Mouse (Mus musculus) liver, embryonic 12.5 days (tissue): ENCODE data around the gene Rbm5. TPM values are rescaled to one million over a fixed set of nuclear protein-coding genes. Genes with fewer than 3 reads are reported as not detected.

Experiments used
- ATAC-seq: fragments of 200-750 bp; cut with Nextera tagmentation; 2 replicates; pipeline ENCODE4 v1.8.0; 2017; ENCODE audit warnings: moderate number of reproducible peaks, mild to moderate bottlenecking, moderate library complexity
- H3K27ac ChIP-seq: fragments of 300-500 bp; sonication (generic); 2 replicates; pipeline ENCODE4 v1.5.1; 2016; ENCODE audit warnings: mild to moderate bottlenecking
- H3K27me3 ChIP-seq: fragments of 300-500 bp; sonication (generic); replicated peaks from 2 replicates; pipeline ENCODE4 v1.6.1; 2016; ENCODE audit warnings: mild to moderate bottlenecking, moderate library complexity
- H3K36me3 ChIP-seq: fragments of 300-500 bp; sonication (generic); 2 replicates; pipeline ENCODE4 v1.6.1; 2016; ENCODE audit warnings: mild to moderate bottlenecking, moderate library complexity
- H3K4me1 ChIP-seq: fragments of 300-500 bp; sonication (generic); 2 replicates; pipeline ENCODE4 v1.6.1; 2016
- H3K4me2 ChIP-seq: fragments of 300-500 bp; sonication (generic); 2 replicates; pipeline ENCODE4 v1.6.1; 2016; ENCODE audit warnings: mild to moderate bottlenecking, moderate library complexity
- H3K4me3 ChIP-seq: fragments of 300-500 bp; sonication (generic); 2 replicates; pipeline ENCODE4 v1.5.1; 2016; ENCODE audit warnings: mild to moderate bottlenecking, moderate library complexity
- H3K9ac ChIP-seq: fragments of 300-500 bp; sonication (generic); 2 replicates; pipeline ENCODE4 v1.6.1; 2016; ENCODE audit warnings: mild to moderate bottlenecking, moderate library complexity
- H3K9me3 ChIP-seq: fragments of 300-500 bp; sonication (generic); replicated peaks from 2 replicates; pipeline ENCODE4 v1.6.1; 2016; ENCODE audit warnings: mild to moderate bottlenecking, moderate library complexity
- WGBS: fragments of 180-500 bp; shearing (Covaris S2); methylation state at CpG from one replicate; pipeline ENCODE4 v1.1.7; 2016; ENCODE audit not compliant: insufficient replicate concordance; 5-methylcytosine and 5-hydroxymethylcytosine counted together
- polyA plus RNA-seq: library from polyadenylated mRNA; unstranded; fragments of >200 nt; fragmentation: Nextera tagmentation; extraction: Ambion mirVana; gene quantifications from 2 replicates; pipeline ENCODE4 v1.2.1, GENCODE M21; 2016

Gene Rbm5
- polyA plus RNA-seq, 1 experiment from 2014 or later: 88.6 TPM

- Histone ChIP-seq H3K4me1 (peaks cover 48% of the 10 kb centered on the region), H3K4me3 (no peak overlapping the region), H3K27ac (no peak overlapping the region), H3K9ac (no peak overlapping the region), H3K36me3 (no peaks in the 10 kb centered on the region), H3K4me2 (no peak overlapping the region), H3K27me3 (peaks cover 31% of the 10 kb centered on the region), H3K9me3 (no peaks in the 10 kb centered on the region)
- WGBS: 58% methylated on average over 3 of the region's 3 CpGs
- no peak for ATAC-seq
Observed at GRCm38 (mm10) chr9:107727041-107727440, 43.8 kb downstream of the Rbm5 start.

GRCm38 (mm10) chr9:107724796-107725195, 46.0 kb downstream of the Rbm5 start:
- WGBS: 84% methylated on average over 1 of the region's 1 CpGs
- Histone ChIP-seq H3K4me1 (peaks cover 48% of the 10 kb centered on the region), H3K27me3 (peaks cover 37% of the 10 kb centered on the region), H3K9me3 (no peaks in the 10 kb centered on the region), H3K4me3 (no peak overlapping the region), H3K9ac (no peak overlapping the region), H3K36me3 (no peaks in the 10 kb centered on the region), H3K4me2 (no peak overlapping the region), H3K27ac (peak overlapping the region; percentile 33)
- peak; percentile 36; the same call in 1 of the 2 replicates for ATAC-seq

GRCm38 (mm10) chr9:107723794-107724531, 46.8 kb downstream of the Rbm5 start:
- 3% methylated on average over 10 of the region's 11 CpGs for WGBS
- H3K4me1 ChIP-seq: peaks cover 45% of the 10 kb centered on the region
- 0 out of 2 replicates have a peak, but pooled peaks have one; percentile 28 for ATAC-seq

GRCm38 (mm10) chr9:107723292-107723691, 47.5 kb downstream of the Rbm5 start:
- peak; percentile 43 for ATAC-seq
- no peak overlapping the region for H3K4me3 ChIP-seq
- peaks cover 45% of the 10 kb centered on the region for H3K27me3 ChIP-seq
- H3K4me1 ChIP-seq: peaks cover 39% of the 10 kb centered on the region
- H3K9ac ChIP-seq: no peak overlapping the region
- peak overlapping the region; percentile 11; the same call in 1 of the 2 replicates for H3K27ac ChIP-seq
- no peaks in the 10 kb centered on the region for H3K9me3 ChIP-seq
- H3K4me2 ChIP-seq: peak overlapping the region; percentile 34
- 14% methylated on average over 6 of the region's 6 CpGs for WGBS
- H3K36me3 ChIP-seq: no peaks in the 10 kb centered on the region

More at GRCm38 (mm10) chr9:107723794-107724531, 46.8 kb downstream of the Rbm5 start:
- Histone ChIP-seq H3K4me3 (no peak overlapping the region), H3K27me3 (peaks cover 40% of the 10 kb centered on the region), H3K9ac (no peak overlapping the region), H3K4me2 (peak overlapping the region; percentile 34), H3K27ac (peak overlapping the region; percentile 33; the same call in 1 of the 2 replicates), H3K9me3 (no peaks in the 10 kb centered on the region), H3K36me3 (no peaks in the 10 kb centered on the region)

GRCm38 (mm10) chr9:107718781-107719540, 51.8 kb downstream of the Rbm5 start:
- no peak overlapping the region for H3K4me3 ChIP-seq
- peaks cover 78% of the 10 kb centered on the region for H3K27me3 ChIP-seq
- H3K9me3 ChIP-seq: no peaks in the 10 kb centered on the region
- no peak overlapping the region for H3K9ac ChIP-seq
- H3K27ac ChIP-seq: no peak overlapping the region
- ATAC-seq: no peak
- H3K4me1 ChIP-seq: peaks cover 22% of the 10 kb centered on the region
- no peaks in the 10 kb centered on the region for H3K36me3 ChIP-seq
- WGBS: 66% methylated on average over 10 of the region's 10 CpGs
- H3K4me2 ChIP-seq: no peak overlapping the region

GRCm38 (mm10) chr9:107716951-107717350, 53.8 kb downstream of the Rbm5 start:
- 79% methylated on average over 6 of the region's 6 CpGs for WGBS
- H3K36me3 ChIP-seq: no peaks in the 10 kb centered on the region
- no peak overlapping the region for H3K4me2 ChIP-seq
- H3K27ac ChIP-seq: 0 out of 2 replicates have a peak overlapping the region, but pooled peaks have one; percentile 39
- no peak for ATAC-seq
- peaks cover 75% of the 10 kb centered on the region for H3K27me3 ChIP-seq
- no peaks in the 10 kb centered on the region for H3K9me3 ChIP-seq
- H3K4me1 ChIP-seq: peaks cover 14% of the 10 kb centered on the region
- no peak overlapping the region for H3K4me3 ChIP-seq
- H3K9ac ChIP-seq: no peak overlapping the region

GRCm38 (mm10) chr9:107715632-107716031, 55.2 kb downstream of the Rbm5 start:
- Histone ChIP-seq H3K9me3 (no peaks in the 10 kb centered on the region), H3K27me3 (peaks cover 80% of the 10 kb centered on the region), H3K9ac (no peak overlapping the region), H3K4me3 (no peak overlapping the region), H3K36me3 (no peaks in the 10 kb centered on the region), H3K4me1 (peaks cover 14% of the 10 kb centered on the region), H3K4me2 (no peak overlapping the region), H3K27ac (no peak overlapping the region)
- 55% methylated on average over 2 of the region's 2 CpGs for WGBS
- no peak for ATAC-seq

- no peak overlapping the region for H3K4me3 ChIP-seq
- no peak for ATAC-seq
- no peaks in the 10 kb centered on the region for H3K36me3 ChIP-seq
- peaks cover 92% of the 10 kb centered on the region for H3K27me3 ChIP-seq
- no peak overlapping the region for H3K9ac ChIP-seq
- no peak overlapping the region for H3K4me2 ChIP-seq
- H3K9me3 ChIP-seq: no peaks in the 10 kb centered on the region
- WGBS: 29% methylated on average over 12 of the region's 12 CpGs
- peaks cover 24% of the 10 kb centered on the region for H3K4me1 ChIP-seq
- H3K27ac ChIP-seq: no peak overlapping the region
Observed at GRCm38 (mm10) chr9:107714221-107714952, 56.4 kb downstream of the Rbm5 start.

GRCm38 (mm10) chr9:107709697-107710483, 60.9 kb downstream of the Rbm5 start, which contains the start of gene Sema3f:
Gene Sema3f (minus strand): TSS chr9:107710475.
- no peaks in the 10 kb centered on the region for H3K9me3 ChIP-seq
- H3K36me3 ChIP-seq: no peaks in the 10 kb centered on the region
- H3K4me3 ChIP-seq: peak within 1 kb of the TSS; percentile 60
- peaks cover 97% of the 10 kb centered on the region for H3K27me3 ChIP-seq
- H3K4me2 ChIP-seq: peak within 1 kb of the TSS; percentile 84
- peak; percentile 83 for ATAC-seq
- 1% methylated on average over 82 of the region's 86 CpGs for WGBS
- H3K27ac ChIP-seq: no peak within 1 kb of the TSS; the same call in 1 of the 2 replicates
- peak within 1 kb of the TSS; percentile 42 for H3K9ac ChIP-seq
- peaks cover 48% of the 10 kb centered on the region for H3K4me1 ChIP-seq

- no peak for ATAC-seq
- peak overlapping the region; percentile 60 for H3K4me3 ChIP-seq
- peak overlapping the region; percentile 42 for H3K9ac ChIP-seq
- no peak overlapping the region; the same call in 1 of the 2 replicates for H3K27ac ChIP-seq
- H3K4me1 ChIP-seq: peaks cover 49% of the 10 kb centered on the region
- peaks cover 97% of the 10 kb centered on the region for H3K27me3 ChIP-seq
- no peaks in the 10 kb centered on the region for H3K9me3 ChIP-seq
- H3K4me2 ChIP-seq: peak overlapping the region; percentile 84
- under 1% methylated on average over 55 of the region's 55 CpGs for WGBS
- H3K36me3 ChIP-seq: no peaks in the 10 kb centered on the region
Observed at GRCm38 (mm10) chr9:107709096-107709696, 61.6 kb downstream of the Rbm5 start.
